In genomic region chr3:105566973-105567372, GRCm38 (mm10) we compare ENCODE assay signal across 22 mouse cellular contexts.
DNase-seq lines count a peak whose midpoint lies in the region; ATAC-seq and TF ChIP-seq lines count a peak whose summit lies in the region.
"Had no signal": no experiment of that assay in that cellular context is flagged by ENCODE, and none has a peak within 500 bp of the region (broad histone marks: within the 10 kb centered on the region; RNA-seq: fewer than 3 reads in every experiment).

No protein-coding gene starts in this region.

- no peak overlapping the region for H3K4me3 ChIP-seq in hindbrain, embryonic 11.5 days (ENCODE audit: low read depth, low read length)
- H3K4me3 ChIP-seq in hindbrain, embryonic 10.5 days = no peak overlapping the region
- no peak overlapping the region for H3K4me3 ChIP-seq in testis, adult 2 months (ENCODE audit: control insufficient read depth, low read depth, low read length)
- no peak overlapping the region for H3K4me3 ChIP-seq in hindbrain, embryonic 15.5 days
- H3K4me3 ChIP-seq: embryonic facial prominence, embryonic 15.5 days; heart, adult 2 months; heart, embryonic 13.5 days; limb, embryonic 13.5 days; liver, embryonic 12.5 days; neural tube, embryonic 15.5 days had no signal

- H3K4me1 ChIP-seq in hindbrain, embryonic 11.5 days (replicated peaks; ENCODE audit: control insufficient read depth, insufficient read depth, low read length) = peaks cover 3% of the 10 kb centered on the region
- H3K4me1 ChIP-seq in hindbrain, embryonic 10.5 days (replicated peaks) = peaks cover 40% of the 10 kb centered on the region
- H3K4me1 ChIP-seq in testis, adult 2 months (ENCODE audit: control insufficient read depth, insufficient read depth, low read length) = no peaks in the 10 kb centered on the region; the same call in 1 of the 2 replicates
- peaks cover 62% of the 10 kb centered on the region for H3K4me1 ChIP-seq in hindbrain, embryonic 15.5 days (replicated peaks)
- H3K4me1 ChIP-seq: limb, embryonic 13.5 days; liver, embryonic 12.5 days had no signal

- no peaks in the 10 kb centered on the region for H3K36me3 ChIP-seq in hindbrain, embryonic 11.5 days (ENCODE audit: control insufficient read depth, insufficient read depth, low read length)
- no peaks in the 10 kb centered on the region for H3K36me3 ChIP-seq in hindbrain, embryonic 10.5 days
- no peaks in the 10 kb centered on the region for H3K36me3 ChIP-seq in testis, adult 2 months (ENCODE audit: control insufficient read depth, insufficient read depth, low read length)
- no peaks in the 10 kb centered on the region for H3K36me3 ChIP-seq in hindbrain, embryonic 15.5 days
- H3K36me3 ChIP-seq: embryonic facial prominence, embryonic 15.5 days; heart, embryonic 13.5 days; limb, embryonic 13.5 days; liver, embryonic 12.5 days; neural tube, embryonic 15.5 days had no signal

- no peak for TF ChIP-seq POLR2A in testis, adult 2 months (IDR thresholded peaks at IDR 0.05; ENCODE audit: control insufficient read depth, low read depth, low read length)

- H3K27me3 ChIP-seq in hindbrain, embryonic 11.5 days (ENCODE audit: control insufficient read depth, insufficient read depth, low read length) = no peaks in the 10 kb centered on the region
- H3K27me3 ChIP-seq in hindbrain, embryonic 10.5 days (ENCODE audit: insufficient read depth, poor library complexity, severe bottlenecking) = no peaks in the 10 kb centered on the region; the same call in 1 of the 2 replicates
- no peaks in the 10 kb centered on the region for H3K27me3 ChIP-seq in testis, adult 2 months (ENCODE audit: control insufficient read depth, insufficient read depth, low read length)
- H3K27me3 ChIP-seq in hindbrain, embryonic 15.5 days = no peaks in the 10 kb centered on the region
- H3K27me3 ChIP-seq: embryonic facial prominence, embryonic 15.5 days; neural tube, embryonic 15.5 days had no signal

- no peak overlapping the region for H3K4me2 ChIP-seq in hindbrain, embryonic 11.5 days (replicated peaks; ENCODE audit: low read depth, low read length)
- no peak overlapping the region for H3K4me2 ChIP-seq in hindbrain, embryonic 15.5 days
- H3K4me2 ChIP-seq: embryonic facial prominence, embryonic 15.5 days; heart, embryonic 13.5 days; limb, embryonic 13.5 days; liver, embryonic 12.5 days; neural tube, embryonic 15.5 days had no signal

- 0 out of 2 replicates have a peak overlapping the region, but pooled peaks have one; percentile 27 for H3K27ac ChIP-seq in hindbrain, embryonic 11.5 days (ENCODE audit: low read depth, low read length)
- H3K27ac ChIP-seq in hindbrain, embryonic 10.5 days = no peak overlapping the region
- 0 out of 2 replicates have a peak overlapping the region, but pooled peaks have one; percentile 3 for H3K27ac ChIP-seq in testis, adult 2 months (ENCODE audit: control insufficient read depth, insufficient read depth, low read depth, low read length)
- H3K27ac ChIP-seq in hindbrain, embryonic 15.5 days (replicated peaks) = 0 out of 2 replicates have a peak overlapping the region, but pooled peaks have one; percentile 40
- H3K27ac ChIP-seq: embryonic facial prominence, embryonic 15.5 days; heart, adult 2 months; heart, embryonic 13.5 days; kidney, postnatal 0 days; limb, embryonic 13.5 days; liver, embryonic 12.5 days had no signal

- WGBS in hindbrain, embryonic 11.5 days = 83% methylated on average over 8 of the region's 8 CpGs
- WGBS in hindbrain, embryonic 10.5 days = 74% methylated on average over 8 of the region's 8 CpGs
- WGBS in hindbrain, embryonic 15.5 days = 42% methylated on average over 8 of the region's 8 CpGs

- ATAC-seq in hindbrain, embryonic 11.5 days (ENCODE audit: low FRiP score) = no peak
- ATAC-seq in hindbrain, embryonic 15.5 days (ENCODE audit: low FRiP score, low read depth) = no peak
- ATAC-seq: inflammation-experienced regulatory T-cells, adult 6 months; liver, embryonic 12.5 days had no signal

- no peak overlapping the region for H3K9ac ChIP-seq in hindbrain, embryonic 11.5 days (ENCODE audit: low read depth, low read length)
- H3K9ac ChIP-seq in hindbrain, embryonic 15.5 days = no peak overlapping the region
- H3K9ac ChIP-seq: embryonic facial prominence, embryonic 15.5 days; heart, embryonic 13.5 days; limb, embryonic 13.5 days; liver, embryonic 12.5 days; neural tube, embryonic 15.5 days had no signal

- no peak for DNase-seq in hindbrain, embryonic 11.5 days (ENCODE audit: low spot score)
- no peak for DNase-seq in hindbrain, embryonic 10.5 days (ENCODE audit: low spot score)
- DNase-seq in testis, postnatal 10 days (ENCODE audit: low spot score) = no peak
- DNase-seq in urinary bladder, adult 2 months (ENCODE audit: low spot score) = no peak
- DNase-seq in kidney, postnatal 10 days = no peak
- DNase-seq: adrenal gland, adult 2 months; cerebellum, adult 8-10 months; gastrocnemius, postnatal 36 days; heart, adult 2 months; heart, postnatal 14 days; kidney, adult 2 months; lung, adult 18-20 months; lung, postnatal 10 days had no signal

- TF ChIP-seq CTCF in testis, adult 2 months (IDR thresholded peaks at IDR 0.05; ENCODE audit: control insufficient read depth, insufficient read depth, insufficient replicate concordance, low read depth, low read length) = no peak

- no peaks in the 10 kb centered on the region for H3K9me3 ChIP-seq in hindbrain, embryonic 11.5 days (ENCODE audit: control insufficient read depth, low read length)
- H3K9me3 ChIP-seq in hindbrain, embryonic 10.5 days = no peaks in the 10 kb centered on the region
- H3K9me3 ChIP-seq in hindbrain, embryonic 15.5 days = no peaks in the 10 kb centered on the region
- H3K9me3 ChIP-seq: embryonic facial prominence, embryonic 15.5 days; heart, embryonic 13.5 days; limb, embryonic 13.5 days; liver, embryonic 12.5 days; neural tube, embryonic 15.5 days had no signal
